Mouse (Mus musculus) layer of hippocampus, adult 18-20 months (tissue): ENCODE measurements at regions not wholly inside any gene's neighbourhood (a gene's known extent, or its start where the extent isn't known, plus 50 kb on each side); places are given as distances from the start of the nearest gene placed in this dataset.
A peak's percentile ranks its signal among the peaks of the same experiment; 100 is the strongest.

ENCODE experiments used
- DNase-seq, 2 experiments: peaks; one replicate each; pipeline ENCODE4 v3.0.0; 2022; ENCODE audit warnings: low spot score in 2 of 2

DNA sequence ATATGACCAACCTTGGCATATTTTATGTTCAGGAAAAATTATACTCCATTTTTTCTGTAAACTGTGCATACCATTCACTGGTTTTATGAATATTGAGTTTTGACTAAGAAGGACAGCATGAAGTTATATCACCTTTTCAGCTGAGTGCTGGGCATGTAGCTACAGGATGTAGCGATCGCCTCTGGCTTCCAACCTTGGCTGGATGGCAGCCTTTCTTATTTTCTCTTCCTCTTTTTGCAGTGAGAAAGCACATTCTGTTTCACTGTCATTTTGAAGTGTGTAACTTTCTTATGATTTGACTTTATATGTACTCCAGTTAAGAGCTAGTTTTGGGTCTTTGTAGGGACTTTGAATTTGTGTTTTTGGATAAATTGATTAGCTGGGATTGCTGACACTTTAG lies 84.5 kb upstream of the Spata16 start:
- DNase-seq = no peak

DNA sequence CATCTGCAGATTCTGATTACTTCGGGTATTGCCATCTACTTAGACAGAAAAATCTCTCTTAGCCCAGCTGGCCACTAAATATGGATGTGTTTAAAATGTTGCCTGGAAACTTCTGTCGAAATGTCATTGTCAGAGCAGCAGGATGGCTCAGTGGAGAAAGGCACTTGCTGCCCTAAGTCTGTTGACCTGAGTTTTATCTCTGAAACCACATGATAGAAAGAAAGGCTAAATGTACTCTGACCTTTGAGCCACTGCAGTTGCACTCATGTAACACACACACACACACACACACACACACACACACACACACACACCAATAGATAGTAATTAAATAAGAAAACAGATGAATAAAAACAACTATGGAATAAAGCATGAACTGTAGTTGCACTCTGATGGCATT lies 52.3 kb upstream of the Spata16 start:
- DNase-seq = peak in 1 of 2 experiments; percentile 13
